Mouse (Mus musculus): ENCODE results near the gene Iqcn.

The Iqcn gene

GRCm38 (mm10) chr8:70679404-70679803, 23.9 kb upstream of the Iqcn start:
- DNase-seq: no peak

- DNase-seq: no peak
Measured at GRCm38 (mm10) chr8:70680039-70680438, 23.2 kb upstream of the Iqcn start.

GRCm38 (mm10) chr8:70681410-70681809, 21.8 kb upstream of the Iqcn start:
- DNase-seq: no peak

- peak; percentile 53 for DNase-seq
Measured at GRCm38 (mm10) chr8:70682193-70682592, 21.1 kb upstream of the Iqcn start.

- no peak for DNase-seq
Measured at GRCm38 (mm10) chr8:70682692-70683091, 20.6 kb upstream of the Iqcn start.

GRCm38 (mm10) chr8:70684291-70684690, 19.0 kb upstream of the Iqcn start:
- peak; percentile 75 for DNase-seq

- DNase-seq: no peak
Measured at GRCm38 (mm10) chr8:70687576-70687975, 15.7 kb upstream of the Iqcn start.

GRCm38 (mm10) chr8:70688136-70688535, 15.1 kb upstream of the Iqcn start:
- DNase-seq: no peak

GRCm38 (mm10) chr8:70689892-70690390, 13.3 kb upstream of the Iqcn start:
- DNase-seq: no peak

- no peak for DNase-seq
Measured at GRCm38 (mm10) chr8:70691230-70691629, 12.0 kb upstream of the Iqcn start.

GRCm38 (mm10) chr8:70691727-70692231, 11.5 kb upstream of the Iqcn start:
- DNase-seq: peak; percentile 38

GRCm38 (mm10) chr8:70693636-70694035, 9.6 kb upstream of the Iqcn start:
- DNase-seq: no peak

GRCm38 (mm10) chr8:70695318-70696018, 7.8 kb upstream of the Iqcn start:
- DNase-seq: peak; percentile 32

- DNase-seq: peak; percentile 55
Measured at GRCm38 (mm10) chr8:70696019-70696885, 7.0 kb upstream of the Iqcn start.

GRCm38 (mm10) chr8:70696946-70697345, 6.3 kb upstream of the Iqcn start:
- DNase-seq: no peak

- no peak for DNase-seq
Measured at GRCm38 (mm10) chr8:70697366-70698250, 5.6 kb upstream of the Iqcn start.

GRCm38 (mm10) chr8:70698310-70699109, 4.7 kb upstream of the Iqcn start, which contains the start of gene Jund:
Gene Jund (plus strand): TSS chr8:70698949.
- peak; percentile 98 for DNase-seq

- DNase-seq: peak; percentile 50
Measured at GRCm38 (mm10) chr8:70699116-70699833, 4.0 kb upstream of the Iqcn start.

- peak; percentile 79 for DNase-seq
Measured at GRCm38 (mm10) chr8:70699834-70700554, 3.3 kb upstream of the Iqcn start.

- peak; percentile 82 for DNase-seq
Measured at GRCm38 (mm10) chr8:70700555-70700922, 2.7 kb upstream of the Iqcn start.

Data from right cerebral cortex, postnatal 14 days (tissue).